Mouse (Mus musculus) natural killer cell, adult 2 months (primary cell): Measurements from ENCODE around the gene Clcnka.

Source experiments
- DNase-seq, 2 experiments: peaks; one replicate each; pipeline ENCODE4 v3.0.0; 2022; ENCODE audit warnings: low spot score in 2 of 2

The Clcnka gene

DNA sequence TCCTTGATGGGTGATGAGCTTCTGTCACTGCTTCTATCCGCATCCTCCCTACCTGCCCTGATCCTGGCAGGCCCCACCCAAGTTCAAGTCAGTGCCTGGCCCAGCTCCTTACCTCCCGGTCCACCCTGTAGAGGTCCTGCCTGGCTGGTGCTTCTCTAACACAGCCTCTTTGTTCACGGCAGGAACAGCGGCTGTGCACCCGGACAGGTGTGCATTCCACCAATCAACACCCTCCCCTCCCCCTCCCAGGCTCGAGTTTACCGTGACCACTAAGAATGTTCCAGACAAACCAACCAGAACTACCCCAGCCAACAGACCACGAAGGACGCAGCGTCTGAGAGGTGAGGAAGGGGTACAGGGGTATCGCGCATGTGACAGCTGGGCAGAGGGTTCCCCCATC is at the start of gene Clcnka:
Clcnka (minus strand) TSS at position 180 of the 400 bp plus-strand sequence.
- no peak for DNase-seq

DNA sequence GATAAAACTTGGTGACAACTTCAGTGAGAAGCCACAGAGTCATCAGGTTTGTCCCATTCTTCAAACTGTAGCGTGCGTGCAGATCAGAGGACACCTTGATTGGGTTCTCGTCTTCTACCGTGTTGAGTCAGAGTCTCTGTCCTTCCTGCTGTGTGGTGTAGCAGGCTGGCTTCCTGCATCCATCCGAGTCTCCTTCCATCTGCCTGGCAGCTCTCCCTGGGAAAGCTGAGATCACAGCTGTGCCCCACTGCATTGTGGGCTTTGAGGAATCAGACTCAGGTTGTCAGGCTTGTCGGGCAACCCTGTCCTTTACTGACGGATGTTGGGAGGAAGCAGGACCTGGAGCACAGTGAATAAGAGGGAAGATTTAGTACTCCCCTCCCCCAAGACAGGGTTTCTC is 47.7 kb upstream of the Clcnka start:
- no peak for DNase-seq

DNA sequence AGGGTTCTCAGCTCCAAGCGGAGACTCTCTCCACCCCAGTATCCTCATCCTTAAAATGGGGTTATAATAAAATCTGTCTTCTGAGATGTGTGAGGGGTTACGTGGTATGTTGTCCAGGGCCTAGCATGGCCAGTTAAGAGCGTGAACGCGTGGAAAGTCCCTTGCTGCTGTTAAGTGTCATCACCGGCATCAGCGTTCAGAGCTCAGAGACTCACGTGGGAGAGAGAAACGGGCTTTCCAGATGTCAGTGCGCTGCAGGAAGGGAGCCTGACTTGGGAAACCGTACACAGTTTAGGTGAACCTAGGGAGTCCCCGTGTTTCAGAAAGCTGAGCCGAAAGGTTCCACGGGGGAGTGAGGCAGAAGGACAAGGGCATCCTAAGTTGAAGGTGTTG is 46.8 kb upstream of the Clcnka start:
- DNase-seq = peak; percentile 37 to 54

DNA sequence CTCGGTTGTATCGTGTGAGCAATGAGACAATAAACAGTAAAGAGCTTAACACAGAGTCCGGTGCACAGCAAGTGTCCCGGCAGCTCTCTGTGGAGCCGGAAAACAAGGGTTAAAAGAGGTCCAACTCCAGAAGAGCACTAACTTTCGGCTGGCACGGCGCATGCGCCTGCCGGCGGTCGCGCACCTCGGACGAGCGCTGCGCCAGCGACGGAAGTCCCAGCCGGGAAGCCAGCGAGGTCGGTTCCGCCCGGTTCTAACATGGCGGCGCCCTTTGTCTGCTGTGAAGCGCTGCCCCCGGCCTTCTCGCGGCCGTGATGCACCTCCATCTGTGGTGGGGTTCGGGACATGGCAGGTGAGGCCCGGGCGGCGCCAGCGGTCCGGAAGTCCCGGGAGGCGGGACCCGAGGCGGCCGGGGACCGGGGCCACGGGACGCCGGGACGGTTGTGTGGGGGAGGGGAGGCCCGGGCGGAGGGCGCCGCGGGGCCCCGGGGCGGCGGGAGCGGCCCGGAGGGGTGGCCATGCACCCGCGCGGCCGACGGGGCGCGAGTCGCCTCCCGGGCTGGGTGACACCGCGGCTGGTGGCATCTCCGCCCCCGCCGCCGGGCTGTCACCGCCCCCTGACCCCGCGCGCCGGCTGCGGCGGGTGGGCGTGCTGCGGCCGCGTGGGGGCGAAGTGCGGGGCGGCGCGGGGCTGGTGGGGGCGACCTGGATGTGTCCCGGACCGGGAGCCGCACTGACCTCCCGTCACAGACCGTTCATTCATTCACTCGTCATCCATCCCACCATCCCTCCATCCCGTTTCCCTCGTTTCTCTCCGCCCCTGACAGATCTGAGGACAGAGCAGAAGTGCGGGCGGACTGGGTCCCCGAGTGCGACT is 46.2 kb upstream of the Clcnka start, which contains the start of gene Zbtb17:
Zbtb17 (plus strand) TSS at position 204 of the 877 bp plus-strand sequence.
- DNase-seq = peak; percentile 79 to 87

DNA sequence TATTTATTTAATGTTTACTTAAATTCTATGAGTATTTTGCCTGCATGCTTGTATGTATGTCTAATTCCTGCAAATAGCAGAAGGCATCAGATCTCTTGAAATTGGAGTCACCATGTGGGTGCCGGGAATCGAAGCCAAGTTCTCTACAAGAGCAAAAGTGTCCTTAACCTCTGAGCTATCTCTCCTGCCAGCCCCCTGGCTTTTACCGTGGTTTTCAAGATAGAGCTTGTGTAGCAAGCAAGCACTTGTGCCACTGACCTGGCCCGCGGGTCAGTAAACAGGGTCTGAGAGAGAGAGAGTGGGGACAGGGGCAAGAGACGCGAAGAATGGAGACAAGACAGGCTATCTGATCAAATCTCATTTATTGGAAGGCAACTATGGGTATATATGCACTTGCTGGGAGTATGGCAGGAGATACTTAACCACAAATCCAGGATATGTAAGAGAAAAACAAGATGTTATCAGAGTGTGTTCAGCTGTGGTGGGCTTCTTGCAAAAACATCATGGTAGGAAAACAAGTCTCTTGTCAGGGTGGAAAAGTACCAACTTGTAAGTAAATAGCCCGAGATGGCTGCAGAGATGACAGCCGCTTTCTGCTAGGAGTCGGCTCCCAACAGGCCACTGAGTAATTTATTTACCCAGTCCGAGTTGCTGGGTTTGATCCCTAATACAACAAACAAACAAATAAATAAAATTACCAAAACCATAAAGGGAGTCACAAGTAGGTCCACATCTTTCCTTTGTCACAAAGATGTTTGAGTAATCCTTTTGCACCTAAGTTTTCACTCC is 45.3 kb upstream of the Clcnka start:
- DNase-seq = no peak

DNA sequence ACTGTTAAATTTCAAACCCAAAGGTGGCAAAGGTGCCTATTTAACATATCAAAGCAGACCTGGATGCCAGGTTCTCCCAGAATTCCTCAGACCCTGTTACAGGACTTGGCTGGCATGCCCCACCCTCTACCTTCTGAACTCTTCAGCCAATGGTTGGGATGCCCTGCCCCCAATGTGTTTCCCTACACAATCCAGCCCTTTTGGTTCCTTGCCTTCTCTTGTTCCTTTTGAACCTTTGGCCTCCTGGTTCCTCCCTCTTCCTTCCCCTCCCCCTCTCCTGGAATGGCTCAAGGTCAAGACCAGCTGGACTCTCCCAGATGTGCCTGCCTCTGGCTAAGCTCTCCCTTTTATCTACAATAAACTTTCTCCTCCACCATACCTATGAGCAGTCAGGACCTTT is 42.4 kb upstream of the Clcnka start:
- DNase-seq = no peak

DNA sequence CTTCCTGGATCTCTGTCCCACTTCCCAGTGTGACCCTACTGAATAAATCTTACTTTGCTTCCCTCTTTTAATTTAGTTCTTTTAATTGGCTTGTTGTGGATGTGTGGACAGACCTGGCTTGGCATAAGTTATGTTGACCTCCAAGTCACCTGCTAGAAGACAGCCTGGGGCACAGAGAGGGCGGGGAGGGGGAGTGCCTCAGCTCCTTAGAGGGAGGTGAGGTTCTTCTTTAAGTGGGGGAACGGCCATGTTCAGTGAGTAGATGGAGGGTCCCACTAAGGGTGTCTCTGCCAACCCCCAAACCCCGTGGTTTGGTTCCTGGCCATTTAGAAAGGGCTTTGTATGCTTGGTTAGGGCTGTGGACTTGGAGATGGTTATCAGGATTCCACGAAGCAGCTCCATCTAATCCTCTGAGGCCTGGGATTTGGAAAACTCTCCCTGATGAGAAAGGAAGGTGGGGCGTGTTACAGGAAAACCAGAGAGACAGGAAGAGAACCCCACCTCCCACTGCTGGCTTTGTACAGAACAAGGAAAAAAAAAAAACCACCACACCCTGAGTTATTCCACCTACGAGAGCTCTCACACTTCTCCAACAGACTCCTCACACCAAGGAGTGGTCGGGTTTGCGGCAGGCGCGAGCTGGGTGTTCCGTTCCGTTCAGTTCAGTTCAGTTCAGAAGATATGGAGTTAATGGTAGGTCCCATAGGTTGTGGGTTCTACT is 40.7 kb upstream of the Clcnka start:
- DNase-seq = no peak

DNA sequence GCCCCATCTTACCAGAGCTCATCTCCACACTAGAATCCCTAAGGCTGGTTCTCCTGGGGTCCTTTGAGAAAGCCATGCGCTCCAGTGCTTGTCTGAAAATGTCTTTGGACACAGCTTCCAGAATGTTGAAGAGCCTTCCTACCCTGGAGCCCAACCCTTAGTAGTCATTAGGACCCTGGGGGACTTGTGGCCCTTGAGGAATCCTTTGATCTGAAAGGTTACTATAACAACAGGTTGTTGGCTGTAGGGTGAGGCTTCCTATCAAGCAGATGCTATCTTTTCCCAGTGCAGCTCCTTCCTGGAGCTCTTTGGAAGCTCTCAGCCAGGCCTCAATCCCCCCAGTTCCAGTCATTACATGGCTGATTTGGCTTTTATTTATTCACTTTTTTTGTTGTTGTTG is 37.5 kb upstream of the Clcnka start, which contains the start of gene Srarp:
Srarp (minus strand) TSS at position 132 of the 400 bp plus-strand sequence.
- DNase-seq = no peak

DNA sequence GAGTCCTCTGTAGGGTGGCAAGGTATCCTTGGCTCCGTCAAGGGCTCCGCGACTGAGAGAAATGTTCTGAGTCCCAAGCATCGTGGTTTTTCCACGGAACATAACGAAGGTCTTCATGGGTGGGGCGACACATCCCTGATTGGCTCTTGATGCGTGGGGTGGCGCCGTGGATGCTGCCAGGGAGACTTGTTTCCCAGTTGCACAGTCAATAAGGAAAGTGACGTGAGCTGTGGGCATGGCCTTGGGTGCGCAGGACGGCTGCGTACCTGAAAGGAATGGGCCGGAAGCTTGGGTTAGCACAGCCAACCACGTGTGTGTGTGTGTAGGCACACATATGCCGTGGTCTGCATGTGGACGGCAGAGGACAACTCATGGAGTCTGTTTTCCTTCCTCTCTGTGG is 34.7 kb upstream of the Clcnka start:
- no peak for DNase-seq

DNA sequence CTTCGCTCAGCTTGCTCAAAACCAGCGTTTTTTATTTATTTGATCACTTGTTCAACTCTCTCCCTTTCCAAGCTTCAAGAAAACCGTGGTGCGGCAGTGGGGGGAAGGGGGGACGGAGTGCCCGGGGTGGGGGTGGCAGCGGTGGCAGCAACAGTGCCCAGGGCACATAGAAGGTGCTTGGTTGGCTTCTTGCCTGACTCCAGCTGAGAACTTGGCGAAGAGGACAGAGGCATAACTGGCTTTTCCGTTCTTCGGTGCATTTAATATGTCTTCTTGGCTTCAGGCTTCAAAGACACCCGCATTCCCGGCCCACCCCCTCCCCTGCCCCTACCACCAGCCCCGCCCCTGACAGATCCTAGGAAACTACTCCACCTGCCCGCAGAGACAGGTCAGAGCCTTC is 34.1 kb upstream of the Clcnka start:
- DNase-seq = no peak

DNA sequence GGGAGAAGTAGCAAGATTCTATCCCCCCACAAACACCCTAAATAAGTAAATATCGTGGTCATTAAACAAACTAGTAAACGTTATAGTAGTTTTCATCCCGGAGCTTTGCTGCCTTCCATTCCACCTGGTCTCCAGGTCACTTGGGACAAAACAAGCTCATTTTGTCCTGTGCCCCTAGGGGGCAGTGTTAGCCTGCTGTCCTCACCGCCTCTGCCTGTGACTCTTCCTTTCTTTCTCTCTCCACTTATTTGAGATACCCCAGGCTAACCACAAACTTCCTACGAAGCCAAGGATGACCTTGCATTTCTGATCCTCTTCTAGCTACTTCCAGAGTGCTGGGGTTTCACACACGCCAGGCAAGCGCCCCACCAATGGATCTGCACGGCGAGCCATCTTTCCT is 32.5 kb upstream of the Clcnka start:
- DNase-seq = peak; percentile 52 to 71

DNA sequence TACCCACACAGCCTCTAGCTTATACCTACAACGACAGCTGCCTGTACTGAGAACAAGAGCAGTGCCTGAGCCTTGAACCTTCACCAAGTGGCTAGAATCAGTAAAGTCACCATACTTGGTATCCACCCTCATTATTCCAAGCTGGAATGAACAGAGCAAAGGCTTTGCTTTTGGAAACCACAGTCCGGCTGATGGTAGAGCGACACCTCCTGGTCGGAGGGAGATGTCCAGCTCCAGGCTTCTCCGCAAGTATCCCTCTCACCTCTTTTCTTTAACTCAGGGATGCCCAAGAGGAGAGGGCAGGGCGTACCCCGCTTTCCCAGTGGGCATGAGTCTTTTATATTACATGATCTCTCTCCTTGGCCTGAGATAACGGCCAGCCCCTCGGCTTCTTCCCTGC is 31.3 kb upstream of the Clcnka start:
- no peak for DNase-seq

DNA sequence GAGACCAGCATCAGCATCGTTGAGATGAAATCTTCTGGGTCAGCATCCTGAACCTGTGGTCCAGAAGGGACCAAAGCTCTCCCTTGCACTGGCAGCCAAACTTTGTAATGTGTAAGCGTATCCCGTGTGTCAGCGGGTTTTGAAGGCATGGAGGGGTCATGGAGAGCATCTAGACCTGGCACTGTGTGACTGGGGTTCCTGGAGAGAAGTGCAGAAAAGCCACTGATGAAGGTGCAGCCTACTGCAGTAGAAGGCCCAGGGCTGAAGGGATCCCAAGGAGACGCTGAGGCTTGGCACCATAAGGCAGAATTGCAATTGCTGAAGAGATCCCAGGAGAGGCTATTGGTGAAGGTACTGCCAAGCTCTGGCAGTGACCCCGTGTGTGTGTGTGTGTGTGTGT is 30.9 kb upstream of the Clcnka start:
- DNase-seq = no peak

DNA sequence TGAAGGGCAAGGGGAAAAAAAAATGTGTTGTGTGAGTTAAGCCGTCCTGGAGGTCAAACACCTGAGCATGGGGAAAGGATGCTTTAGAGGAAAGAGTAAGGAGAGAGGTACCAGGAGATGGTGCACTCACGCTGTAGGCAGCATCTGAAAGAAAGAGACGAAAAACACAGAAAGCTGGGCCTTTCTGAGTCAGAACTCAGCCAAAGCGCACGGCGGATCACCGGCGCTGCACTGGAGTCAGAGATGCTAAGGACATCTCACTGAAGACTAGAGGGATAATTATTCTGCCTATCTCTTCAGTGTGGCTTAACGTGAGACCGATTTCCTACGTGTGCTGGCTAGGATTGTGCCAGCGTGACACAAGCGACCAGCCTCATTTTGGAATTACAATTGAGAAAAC is 29.4 kb upstream of the Clcnka start:
- DNase-seq = no peak

DNA sequence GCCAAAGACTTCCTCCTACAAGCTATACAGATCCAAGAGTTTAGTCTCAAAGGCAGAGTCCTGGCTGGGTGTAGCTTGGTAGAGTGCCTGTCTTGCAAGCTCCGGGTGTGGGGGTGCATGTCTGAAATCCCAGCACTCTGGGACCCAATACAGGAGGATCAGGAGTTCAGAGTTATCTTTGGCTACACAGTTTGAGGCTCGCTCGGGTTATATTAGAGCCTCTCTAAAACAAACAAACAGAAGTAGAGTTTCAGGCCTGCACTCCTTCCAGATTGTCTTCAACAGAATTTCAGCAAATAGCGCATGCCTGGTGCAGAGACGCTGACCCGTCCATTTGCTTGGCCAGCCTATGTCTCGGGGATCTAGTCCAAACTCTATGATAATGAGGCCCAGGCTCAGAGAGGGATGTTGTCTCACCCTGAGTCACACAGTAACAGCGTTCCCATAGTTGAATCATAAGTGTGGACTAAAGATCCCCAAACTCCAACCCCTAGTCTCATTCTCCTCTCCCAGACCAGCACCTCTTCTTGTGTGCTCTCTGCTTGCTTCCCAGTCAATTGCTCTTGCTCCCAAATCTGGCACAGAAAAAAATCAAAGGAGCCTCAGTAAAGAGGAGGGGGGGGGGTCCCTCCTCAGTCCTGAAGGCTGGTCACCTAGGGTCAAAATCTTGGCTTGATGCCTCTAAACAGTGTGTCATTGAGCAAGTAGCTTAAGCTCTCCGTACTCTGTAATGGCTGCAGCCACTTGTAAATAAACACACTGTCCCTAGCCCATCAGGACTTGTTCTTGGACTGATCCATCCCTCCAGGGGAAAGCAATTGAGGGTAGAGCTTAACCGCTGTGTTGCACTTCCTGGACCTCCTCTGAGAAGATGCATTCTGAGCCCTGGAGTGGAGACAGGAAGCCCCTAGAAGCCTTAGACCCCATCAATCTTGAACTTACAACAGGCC is 28.5 kb upstream of the Clcnka start:
- no peak for DNase-seq

DNA sequence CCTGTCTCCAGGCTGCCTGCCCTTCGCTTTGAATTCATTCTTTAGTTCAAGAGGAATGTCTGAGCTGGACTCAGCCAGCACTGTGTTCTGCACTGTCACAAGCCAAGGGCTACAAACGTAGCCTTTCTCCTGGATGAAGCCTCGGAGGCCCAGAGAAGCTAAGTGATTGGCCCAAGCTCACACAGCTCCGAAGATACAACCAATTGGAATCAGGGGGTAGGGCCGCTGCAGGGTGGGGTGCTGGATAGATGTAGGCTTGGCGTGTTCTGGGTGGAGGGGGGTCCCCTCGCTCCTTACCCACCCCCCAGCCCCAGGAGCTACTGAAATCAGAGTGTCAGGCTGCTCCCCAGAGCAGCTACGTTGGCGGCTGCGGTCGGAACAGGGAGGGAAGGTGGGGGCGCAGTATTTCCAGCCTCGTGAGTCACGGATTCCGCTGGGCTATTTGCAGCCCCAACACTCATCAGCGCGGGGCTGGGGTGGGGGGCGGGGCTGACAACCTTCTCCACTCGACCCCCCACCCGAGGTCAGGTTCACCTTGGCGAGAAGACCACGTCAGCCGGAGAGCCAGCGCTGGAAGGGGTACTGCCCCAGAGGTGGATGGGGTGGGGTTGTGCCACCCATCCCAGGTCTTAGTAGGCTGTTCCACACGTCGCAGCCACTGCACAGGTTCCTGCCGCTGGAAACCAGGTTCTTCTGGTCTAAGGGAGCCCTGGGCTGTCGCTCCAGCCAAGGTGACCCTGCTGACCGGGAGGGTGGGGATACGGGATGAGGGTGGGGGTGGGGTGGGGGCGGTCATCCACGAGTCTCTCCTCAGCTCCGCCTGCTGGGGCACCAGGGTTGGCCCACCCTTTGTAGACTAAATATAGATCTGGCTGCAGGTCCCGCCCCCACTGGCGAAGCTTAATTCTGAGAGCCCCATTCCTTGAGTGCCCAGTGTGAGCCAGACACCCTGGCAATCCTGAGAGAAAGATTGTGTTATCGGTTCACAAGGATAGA is 27.3 kb upstream of the Clcnka start:
- peak; percentile 40 to 68 for DNase-seq

DNA sequence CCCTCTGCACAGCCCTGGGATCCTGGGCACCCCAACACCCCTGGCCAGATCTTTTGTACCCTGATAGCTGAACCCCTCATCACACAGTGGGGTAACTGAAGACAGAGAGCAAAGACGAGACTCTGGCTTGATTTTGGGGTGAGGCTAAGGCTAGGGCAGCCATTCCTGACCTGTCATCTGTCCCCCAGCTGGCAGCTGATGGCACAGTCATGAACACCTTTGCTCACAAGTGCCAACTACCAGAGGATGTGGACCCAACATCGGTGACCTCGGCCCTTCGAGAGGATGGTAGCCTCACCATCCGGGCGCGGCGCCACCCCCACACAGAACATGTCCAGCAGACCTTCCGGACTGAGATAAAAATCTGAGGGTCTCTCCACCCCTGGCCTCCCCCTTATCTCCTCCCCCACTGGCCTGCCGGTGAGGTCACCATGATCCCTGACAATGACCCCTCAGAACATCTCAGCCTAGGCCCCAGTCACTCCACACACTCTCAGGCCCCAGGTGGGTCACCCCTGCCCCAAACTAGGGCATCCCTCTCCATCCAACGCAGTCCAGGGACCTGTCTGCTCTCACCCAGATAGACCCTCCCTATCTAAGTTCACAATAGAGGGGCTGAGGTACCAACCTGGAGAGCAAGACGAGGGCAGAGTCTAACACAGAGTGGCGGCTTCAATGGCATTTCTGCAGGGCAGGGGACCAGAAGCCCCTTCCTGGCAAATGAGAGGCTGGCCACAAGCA is 25.3 kb upstream of the Clcnka start:
- no peak for DNase-seq

DNA sequence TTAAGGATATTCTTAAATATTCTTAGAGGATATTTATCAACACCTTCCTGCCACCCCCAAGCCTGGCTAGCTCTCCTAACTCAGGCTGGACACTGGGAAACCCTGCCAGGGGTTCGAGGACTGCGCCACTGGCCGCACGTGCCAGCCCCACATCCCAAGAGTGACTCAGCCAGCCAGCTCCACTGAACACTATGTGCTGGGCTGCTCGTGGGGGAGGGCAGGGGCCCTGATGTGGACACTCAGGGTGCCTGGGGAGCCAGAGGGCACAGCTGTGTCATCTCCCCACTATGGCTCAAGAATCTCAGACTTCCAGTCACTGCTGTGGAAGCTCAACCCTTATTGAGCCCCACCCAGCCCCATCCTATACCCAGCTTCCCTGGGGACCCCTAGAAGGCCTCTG is 24.8 kb upstream of the Clcnka start:
- DNase-seq = no peak

DNA sequence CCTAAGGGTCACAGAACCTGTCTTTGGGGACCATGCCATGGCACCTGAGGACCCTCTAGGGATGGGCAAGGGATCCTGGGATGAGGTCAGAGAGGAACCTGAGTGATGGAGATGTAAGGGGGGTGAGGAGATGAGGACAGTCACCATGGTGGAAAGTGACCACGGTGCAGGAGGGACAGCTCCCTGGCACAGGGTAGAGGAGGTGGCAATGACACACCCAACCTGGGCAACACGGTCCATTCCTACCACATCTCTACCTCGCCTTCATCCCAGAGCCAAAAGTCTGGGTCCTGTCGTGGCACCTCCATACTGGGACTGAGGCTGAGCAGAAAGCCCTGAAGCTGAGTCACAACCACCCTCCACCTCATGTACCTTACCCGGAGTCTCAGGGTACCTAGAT is 24.3 kb upstream of the Clcnka start:
- no peak for DNase-seq
